Mouse (Mus musculus) embryonic facial prominence, embryonic 11.5 days (tissue): ENCODE measurements around the gene Fam173b. TPM values are rescaled to one million over a fixed set of nuclear protein-coding genes. Genes with fewer than 3 reads are reported as not detected.
"Not testable (repeated sequence)": the region's sequence is repeated elsewhere in the genome, so short reads cannot be mapped to it uniquely, and the experiment has no call there.

Source experiments
- ATAC-seq: fragments of 200-750 bp; cut with Nextera tagmentation; replicated peaks from 2 replicates; pipeline ENCODE4 v1.8.0; 2017; ENCODE audit warnings: low read depth; ENCODE audit not compliant: insufficient number of reproducible peaks, low FRiP score, low TSS enrichment
- DNase-seq: peaks from one replicate; pipeline ENCODE4 v3.0.0-alpha.2; 2015; ENCODE audit warnings: low spot score
- H3K27ac ChIP-seq: fragments of 300-500 bp; sonication (generic); replicated peaks from 2 replicates; pipeline ENCODE4 v1.5.1; 2014; ENCODE audit warnings: mild to moderate bottlenecking, low read depth, low read length, control low read depth
- H3K27me3 ChIP-seq: fragments of 300-500 bp; sonication (generic); 2 replicates; pipeline ENCODE4 v1.6.1; 2014; ENCODE audit warnings: mild to moderate bottlenecking, low read length, moderate library complexity, mixed read lengths; ENCODE audit not compliant: control insufficient read depth, insufficient read depth
- H3K36me3 ChIP-seq: fragments of 300-500 bp; sonication (generic); replicated peaks from 2 replicates; pipeline ENCODE4 v1.6.1; 2014; ENCODE audit warnings: low read depth, mild to moderate bottlenecking, low read length, moderate library complexity, mixed read lengths; ENCODE audit not compliant: control insufficient read depth, insufficient read depth
- H3K4me1 ChIP-seq: fragments of 300-500 bp; sonication (generic); 2 replicates; pipeline ENCODE4 v1.6.1; 2014; ENCODE audit warnings: low read length, mixed read lengths; ENCODE audit not compliant: control insufficient read depth, insufficient read depth
- H3K4me2 ChIP-seq: fragments of 300-500 bp; sonication (generic); 2 replicates; pipeline ENCODE4 v1.6.1; 2014; ENCODE audit warnings: low read depth, mild to moderate bottlenecking, control low read depth, low read length, moderate library complexity
- H3K4me3 ChIP-seq: fragments of 300-500 bp; sonication (generic); 2 replicates; pipeline ENCODE4 v1.5.1; 2014; ENCODE audit warnings: low read depth, low read length, control low read depth
- H3K9ac ChIP-seq: fragments of 300-500 bp; sonication (generic); replicated peaks from 2 replicates; pipeline ENCODE4 v1.6.1; 2014; ENCODE audit warnings: mild to moderate bottlenecking, control low read depth, low read length
- H3K9me3 ChIP-seq: fragments of 300-500 bp; sonication (generic); replicated peaks from 2 replicates; pipeline ENCODE4 v1.6.1; 2016; ENCODE audit warnings: mild to moderate bottlenecking, low read length, inconsistent platforms, mixed read lengths; ENCODE audit not compliant: control insufficient read depth
- WGBS: fragments of 180-500 bp; shearing (Covaris S2); extraction: QIAGEN DNeasy Blood & Tissue Kit; methylation state at CpG from one replicate; pipeline ENCODE4 v1.1.7; 2014; 5-methylcytosine and 5-hydroxymethylcytosine counted together
- polyA plus RNA-seq: library from polyadenylated mRNA; unstranded; fragments of >200 nt; fragmentation: Nextera tagmentation; extraction: Ambion mirVana; gene quantifications from 2 replicates; pipeline ENCODE4 v1.2.1, GENCODE M21; 2014

The Fam173b gene
- polyA plus RNA-seq, 1 experiment from 2014 or later, result 14.6 TPM

DNA sequence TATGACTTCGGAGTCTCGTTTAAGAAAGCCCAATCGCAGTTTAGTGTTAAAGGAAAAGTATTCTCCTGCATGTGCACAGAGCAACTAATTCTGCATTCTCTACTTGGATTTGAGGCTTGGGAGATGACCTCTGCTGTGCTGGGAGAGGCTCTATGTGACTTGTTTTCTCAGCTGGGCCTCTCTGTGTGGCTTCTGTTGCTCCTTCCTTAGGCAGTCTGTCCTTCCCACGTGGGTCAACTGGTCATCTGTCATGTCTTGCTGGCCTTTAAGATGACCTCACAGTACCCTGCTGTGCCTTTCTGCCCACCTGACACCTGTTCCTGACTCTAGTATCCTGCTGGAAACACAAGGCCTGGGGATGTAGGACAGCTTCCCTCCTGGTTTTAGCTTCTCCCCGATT lies 25.6 kb upstream of the Fam173b start:
- no peak for DNase-seq
- Histone ChIP-seq H3K36me3 (no peaks in the 10 kb centered on the region), H3K9ac (no peak overlapping the region), H3K9me3 (no peaks in the 10 kb centered on the region), H3K27ac (no peak overlapping the region), H3K4me1 (no peaks in the 10 kb centered on the region), H3K4me2 (no peak overlapping the region), H3K4me3 (no peak overlapping the region), H3K27me3 (no peaks in the 10 kb centered on the region)
- WGBS, result 64% methylated on average over 5 of the region's 5 CpGs
- no peak for ATAC-seq

DNA sequence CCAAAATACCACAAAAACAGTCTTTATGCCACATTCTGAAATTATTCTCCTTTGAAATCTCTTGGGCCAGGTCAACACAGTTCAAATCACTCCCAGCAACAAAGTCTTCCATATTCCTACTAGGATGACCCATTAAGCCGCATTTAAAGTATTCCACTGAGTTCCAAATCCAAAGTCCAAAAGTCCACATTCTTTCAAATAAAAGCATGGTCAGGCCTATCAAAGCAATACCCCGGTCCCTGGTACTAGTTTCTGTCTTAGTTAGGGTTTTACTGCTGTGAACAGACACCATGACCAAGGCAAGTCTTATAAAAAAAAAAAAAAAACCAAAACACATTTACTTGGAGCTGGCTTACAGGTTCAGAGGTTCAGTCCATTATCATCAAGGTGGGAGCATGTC lies 20.6 kb upstream of the Fam173b start:
- WGBS, result 90% methylated on average over 2 of the region's 2 CpGs
- DNase-seq, H3K27ac ChIP-seq, ATAC-seq, H3K27me3 ChIP-seq, H3K36me3 ChIP-seq, H3K9me3 ChIP-seq, H3K9ac ChIP-seq, H3K4me2 ChIP-seq, H3K4me1 ChIP-seq, H3K4me3 ChIP-seq: not testable (repeated sequence)

DNA sequence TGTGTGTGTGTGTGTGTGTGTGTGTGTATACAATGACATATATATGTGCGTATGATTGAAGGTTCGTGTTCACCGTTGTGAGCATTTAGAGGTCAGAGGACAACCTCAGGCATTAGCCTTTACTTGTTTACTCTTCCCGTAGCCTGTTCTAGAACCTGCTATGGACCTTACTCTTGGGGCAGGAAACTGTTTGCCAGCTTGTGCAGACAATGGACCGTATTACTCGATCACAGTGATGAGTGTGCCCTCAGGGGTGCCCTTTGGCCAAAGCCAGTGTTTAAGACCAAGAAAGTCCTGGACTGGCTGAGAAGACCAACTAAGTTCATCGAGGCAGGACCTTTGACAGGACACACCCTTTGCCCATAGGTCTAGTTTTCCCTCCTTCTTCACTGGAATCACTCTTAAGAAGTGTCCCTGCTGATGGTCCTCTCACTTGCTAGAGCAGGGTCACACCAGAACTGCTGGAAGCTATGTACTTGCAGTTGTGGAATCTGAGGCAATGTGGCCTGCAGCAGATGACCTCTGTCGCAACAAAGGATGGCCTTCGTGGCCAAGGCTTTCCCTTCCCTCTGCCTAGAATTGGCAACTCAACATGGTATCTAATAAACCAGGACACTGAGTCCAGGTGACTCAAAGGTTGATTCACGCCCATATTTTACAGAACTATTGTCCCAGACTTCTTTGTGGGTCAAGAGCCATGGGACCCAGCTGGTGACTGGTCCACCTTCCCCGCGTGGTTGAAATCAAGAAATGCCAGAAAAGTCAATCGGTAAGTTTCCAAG lies 18.2 kb upstream of the Fam173b start:
- no peaks in the 10 kb centered on the region for H3K4me1 ChIP-seq
- H3K9me3 ChIP-seq, result no peaks in the 10 kb centered on the region
- no peaks in the 10 kb centered on the region for H3K27me3 ChIP-seq
- ATAC-seq (no peak), DNase-seq (no peak)
- H3K36me3 ChIP-seq, result no peaks in the 10 kb centered on the region
- no peak overlapping the region for H3K27ac ChIP-seq
- H3K4me2 ChIP-seq, result no peak overlapping the region
- no peak overlapping the region for H3K4me3 ChIP-seq
- H3K9ac ChIP-seq, result no peak overlapping the region
- WGBS, result 88% methylated on average over 13 of the region's 13 CpGs

DNA sequence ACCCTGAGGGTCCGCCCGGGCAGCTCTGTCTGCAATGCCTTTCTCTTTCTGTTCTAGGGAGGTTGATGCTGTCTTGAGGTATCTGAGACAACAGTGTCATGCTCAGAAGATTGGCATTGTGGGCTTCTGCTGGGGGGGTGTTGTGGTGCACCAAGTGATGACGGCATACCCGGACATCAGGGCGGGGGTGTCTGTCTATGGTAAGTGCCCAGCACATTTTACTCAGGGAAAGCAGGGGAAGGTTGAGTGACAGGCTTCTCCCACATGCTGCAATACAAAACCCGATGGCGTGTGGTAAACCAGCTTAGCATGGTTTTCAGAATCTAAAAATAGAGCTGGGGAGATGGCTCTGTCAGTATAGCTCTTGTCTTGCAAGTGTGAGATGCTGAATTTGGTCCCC lies 16.4 kb upstream of the Fam173b start:
- ATAC-seq (no peak), DNase-seq (no peak)
- Histone ChIP-seq H3K9ac (no peak overlapping the region), H3K27me3 (no peaks in the 10 kb centered on the region), H3K4me1 (no peaks in the 10 kb centered on the region), H3K4me2 (no peak overlapping the region), H3K27ac (no peak overlapping the region), H3K4me3 (no peak overlapping the region), H3K9me3 (no peaks in the 10 kb centered on the region), H3K36me3 (no peaks in the 10 kb centered on the region; the same call in 1 of the 2 replicates)
- 87% methylated on average over 7 of the region's 7 CpGs for WGBS

DNA sequence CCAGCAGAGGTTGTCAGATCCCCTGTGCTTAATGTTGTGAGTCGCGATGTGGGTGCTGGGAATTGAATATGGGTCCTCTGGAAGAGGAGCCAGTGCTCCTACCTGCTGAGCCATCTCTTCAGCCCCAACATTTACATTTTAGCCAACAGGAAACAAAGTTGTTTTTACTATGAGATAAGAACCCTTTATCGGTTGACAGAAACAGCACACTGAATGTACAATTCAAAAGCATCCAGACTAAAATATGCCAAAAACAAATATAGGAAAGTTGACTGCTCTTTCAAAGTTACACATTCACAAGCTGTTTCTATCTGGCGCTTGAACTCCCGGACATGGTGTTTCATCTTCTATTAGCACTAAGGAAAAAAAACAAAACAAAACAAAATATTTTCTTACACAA lies 15.6 kb upstream of the Fam173b start:
- ATAC-seq (no peak), DNase-seq (no peak)
- H3K27ac ChIP-seq, result no peak overlapping the region
- H3K4me1 ChIP-seq, result no peaks in the 10 kb centered on the region
- no peaks in the 10 kb centered on the region for H3K27me3 ChIP-seq
- peaks cover 8% of the 10 kb centered on the region for H3K36me3 ChIP-seq
- H3K9ac ChIP-seq, result no peak overlapping the region
- 91% methylated on average over 5 of the region's 5 CpGs for WGBS
- no peaks in the 10 kb centered on the region for H3K9me3 ChIP-seq
- no peak overlapping the region for H3K4me3 ChIP-seq
- H3K4me2 ChIP-seq, result no peak overlapping the region

DNA sequence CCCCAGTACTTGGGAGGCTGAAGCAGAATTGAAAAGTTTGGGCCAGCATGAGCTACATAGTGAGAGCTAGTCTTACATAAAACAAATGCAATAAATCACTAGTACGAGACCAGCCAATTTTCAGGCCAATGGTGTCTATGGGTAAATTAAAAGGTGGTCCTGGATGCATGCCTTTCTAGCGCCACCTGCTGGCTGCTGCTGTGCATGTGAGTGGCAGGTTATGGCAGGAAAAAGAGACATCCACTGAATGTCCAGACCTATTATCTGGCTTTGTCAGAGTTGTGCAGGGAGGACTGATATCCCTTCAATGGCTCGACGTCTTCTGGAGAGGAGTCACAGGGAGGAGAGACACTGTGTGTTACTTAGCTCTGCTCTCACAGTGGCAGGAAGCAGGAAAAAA lies 15.1 kb upstream of the Fam173b start:
- Histone ChIP-seq H3K9ac (no peak overlapping the region), H3K4me2 (no peak overlapping the region), H3K4me3 (no peak overlapping the region), H3K9me3 (no peaks in the 10 kb centered on the region), H3K27me3 (no peaks in the 10 kb centered on the region), H3K4me1 (no peaks in the 10 kb centered on the region), H3K36me3 (peaks cover 10% of the 10 kb centered on the region), H3K27ac (no peak overlapping the region)
- 8% methylated on average over 4 of the region's 4 CpGs for WGBS
- DNase-seq, result peak; percentile 90
- ATAC-seq, result peak; percentile 40; the same call in 1 of the 2 replicates

DNA sequence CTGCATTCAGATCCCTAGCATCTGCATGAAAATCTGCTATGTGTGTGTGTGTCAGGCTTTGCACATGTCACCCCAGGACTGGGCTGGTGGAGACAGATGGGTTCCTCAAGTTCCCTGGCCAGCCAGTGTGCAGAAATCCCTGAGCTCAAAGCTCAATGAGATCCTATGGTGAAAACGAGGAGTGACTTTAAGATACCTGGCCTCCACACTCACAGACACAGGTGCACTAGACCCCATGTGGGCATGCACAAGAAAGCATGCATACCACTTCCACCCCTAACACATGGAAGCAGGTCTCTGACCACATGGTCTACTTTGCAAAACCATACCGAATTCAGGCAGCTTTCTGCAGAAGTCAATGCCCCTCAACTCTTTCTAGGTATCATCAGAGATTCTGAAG lies 13.9 kb upstream of the Fam173b start:
- H3K36me3 ChIP-seq, result peaks cover 16% of the 10 kb centered on the region
- WGBS, result 72% methylated on average over 2 of the region's 2 CpGs
- no peak overlapping the region for H3K4me3 ChIP-seq
- no peaks in the 10 kb centered on the region for H3K27me3 ChIP-seq
- H3K9ac ChIP-seq, result no peak overlapping the region
- DNase-seq (no peak), ATAC-seq (no peak)
- H3K4me2 ChIP-seq, result no peak overlapping the region
- H3K9me3 ChIP-seq, result no peaks in the 10 kb centered on the region
- H3K27ac ChIP-seq, result no peak overlapping the region
- H3K4me1 ChIP-seq, result no peaks in the 10 kb centered on the region

DNA sequence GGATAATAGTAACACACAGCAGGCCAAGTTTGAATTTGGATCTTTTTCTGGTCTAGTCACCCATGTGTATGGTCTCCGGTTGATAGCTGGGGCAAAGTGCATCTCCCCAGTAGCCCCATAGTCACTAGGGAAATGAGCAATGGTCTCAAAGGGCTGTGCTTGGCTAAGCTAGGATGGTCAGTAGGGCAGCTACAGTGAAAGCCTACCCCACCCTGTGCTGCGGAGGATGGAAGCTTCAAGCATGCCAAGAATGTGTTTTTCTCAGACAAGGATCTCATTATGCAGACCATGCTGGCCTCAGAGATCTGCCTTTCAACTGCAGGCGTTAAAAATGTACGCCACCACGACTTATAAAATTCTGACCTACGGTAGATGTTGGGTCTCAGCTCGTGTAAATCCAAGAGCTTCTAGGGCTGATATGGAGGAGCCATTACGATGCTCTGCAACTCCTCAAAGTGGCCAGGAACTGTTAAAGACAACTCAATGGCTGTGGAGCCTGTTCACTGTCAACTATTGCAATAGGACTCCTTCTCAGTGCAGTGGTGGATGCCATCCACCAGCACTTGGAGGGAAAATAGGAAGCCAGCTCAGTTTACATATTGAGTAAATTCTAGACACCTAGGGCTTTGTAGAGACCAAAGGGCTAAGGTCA lies 12.5 kb upstream of the Fam173b start:
- no peaks in the 10 kb centered on the region for H3K9me3 ChIP-seq
- no peak overlapping the region for H3K27ac ChIP-seq
- no peak overlapping the region for H3K4me2 ChIP-seq
- H3K4me3 ChIP-seq, result no peak overlapping the region
- H3K27me3 ChIP-seq, result no peaks in the 10 kb centered on the region
- H3K9ac ChIP-seq, result no peak overlapping the region
- H3K4me1 ChIP-seq, result no peaks in the 10 kb centered on the region
- H3K36me3 ChIP-seq, result peaks cover 22% of the 10 kb centered on the region
- DNase-seq, result no peak
- no peak for ATAC-seq
- WGBS, result 69% methylated on average over 8 of the region's 8 CpGs
